Mouse (Mus musculus): Measurements from ENCODE around the gene Tmbim6. TPM values are rescaled to one million over a fixed set of nuclear protein-coding genes. Genes with fewer than 3 reads are reported as not detected.

The Tmbim6 gene
- total RNA-seq (2021): 719 and 813 TPM in 2 replicates
- long read RNA-seq, transcript Tmbim6-201 (10 exons, 2,452 nt): major isoform, 748 of 904 reads
- long read RNA-seq, transcript Tmbim6-202 (10 exons, 944 nt): minor isoform, 6 of 904 reads
- long read RNA-seq, transcript Tmbim6-205 (11 exons, 871 nt): minor isoform, 8 of 904 reads
- long read RNA-seq, transcript Tmbim6-206 (11 exons, 1,148 nt): minor isoform, 7 of 904 reads
- long read RNA-seq, partial matches to known transcripts: 122 of 904 reads
- long read RNA-seq, other reads (novel, unspliced or antisense): 10 of 904 reads

GRCm38 (mm10) chr15:99392486-99393385 is at the start of gene Tmbim6:
TSS of gene Tmbim6 (plus strand) at chr15:99392882.
- peak; percentile 97 for DNase-seq

DNA sequence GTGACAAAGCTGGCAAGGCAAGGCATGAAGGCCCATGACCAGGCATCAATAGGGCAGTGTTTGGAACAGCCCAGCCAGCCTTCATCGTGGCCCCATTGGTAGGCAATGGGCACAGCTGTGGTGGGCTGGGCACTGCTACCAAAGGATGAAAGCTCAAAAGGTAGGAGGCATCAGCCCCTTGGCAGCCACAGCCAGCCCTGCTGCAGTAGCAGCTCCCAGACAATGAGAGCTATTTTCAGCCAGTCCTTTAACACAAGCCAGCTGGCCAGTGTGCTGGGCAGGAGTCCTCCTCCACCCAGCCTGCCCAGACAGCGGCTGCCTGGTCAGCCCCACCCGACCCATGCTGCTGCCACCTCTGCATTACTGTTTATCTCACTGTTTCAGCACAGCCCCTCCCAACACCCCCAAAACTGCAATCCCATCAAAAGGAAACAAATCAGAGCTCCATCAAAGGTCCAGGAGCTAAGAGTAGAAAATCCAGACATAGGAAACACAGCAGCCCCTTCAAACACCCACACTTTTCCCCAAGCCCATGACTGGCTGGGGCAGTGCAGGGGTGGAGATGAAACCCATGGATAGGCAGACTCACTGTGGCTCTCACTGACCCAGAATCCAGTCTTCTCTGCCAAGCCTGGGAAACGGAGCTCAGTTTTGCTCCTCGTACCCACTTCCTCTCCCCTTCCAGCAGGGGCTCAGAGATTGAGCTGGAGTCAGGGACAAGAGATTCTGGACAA is 49.1 kb upstream of the Tmbim6 start:
- peak; percentile 6 for DNase-seq

GRCm38 (mm10) chr15:99344148-99344870 is 48.4 kb upstream of the Tmbim6 start:
- peak; percentile 0 for DNase-seq

GRCm38 (mm10) chr15:99344961-99345360 is 47.7 kb upstream of the Tmbim6 start:
- peak; percentile 1 for DNase-seq

GRCm38 (mm10) chr15:99351610-99352009 is 41.1 kb upstream of the Tmbim6 start:
- no peak for DNase-seq

GRCm38 (mm10) chr15:99352306-99352705 is 40.4 kb upstream of the Tmbim6 start:
- no peak for DNase-seq

DNA sequence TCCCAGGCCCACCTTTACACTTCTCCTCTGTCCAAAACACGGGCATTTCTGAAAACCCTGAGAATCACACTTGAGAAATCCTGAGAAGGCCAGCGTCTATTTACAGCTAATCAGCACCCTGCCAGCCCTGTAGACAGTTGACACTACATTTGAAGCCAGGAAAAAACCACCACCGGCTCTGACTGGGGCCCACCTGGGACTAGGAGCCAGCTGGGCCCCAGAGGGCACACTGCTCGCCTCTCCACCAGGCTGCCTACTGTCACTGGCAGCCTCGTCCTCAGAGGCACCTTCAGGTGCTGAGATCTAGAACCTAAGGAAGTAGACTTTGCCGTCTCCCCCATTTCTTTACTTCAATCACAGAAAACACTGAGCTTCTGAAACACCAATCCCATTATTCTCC is 37.0 kb upstream of the Tmbim6 start:
- no peak for DNase-seq

- DNase-seq: no peak
Observed at GRCm38 (mm10) chr15:99356462-99356861, 36.2 kb upstream of the Tmbim6 start.

DNA sequence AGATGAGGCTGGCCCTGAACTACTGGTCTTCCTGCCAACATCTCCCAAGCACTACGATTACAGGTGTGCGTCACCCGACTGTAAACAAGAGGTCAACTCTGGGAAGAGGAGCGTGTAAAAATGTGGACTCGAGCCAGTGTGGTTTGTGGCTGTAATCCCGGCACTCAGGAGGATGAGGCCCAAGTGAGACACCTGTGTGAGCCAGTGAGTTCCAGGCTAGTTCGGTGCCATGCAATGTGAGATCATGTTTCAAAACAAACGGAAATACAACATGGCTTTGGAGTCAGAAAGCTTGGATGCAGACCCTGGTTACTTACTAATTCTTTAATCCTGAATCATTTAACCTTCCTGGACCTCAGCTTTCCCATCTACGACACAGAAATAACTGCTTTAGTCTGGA is 33.7 kb upstream of the Tmbim6 start:
- no peak for DNase-seq

DNA sequence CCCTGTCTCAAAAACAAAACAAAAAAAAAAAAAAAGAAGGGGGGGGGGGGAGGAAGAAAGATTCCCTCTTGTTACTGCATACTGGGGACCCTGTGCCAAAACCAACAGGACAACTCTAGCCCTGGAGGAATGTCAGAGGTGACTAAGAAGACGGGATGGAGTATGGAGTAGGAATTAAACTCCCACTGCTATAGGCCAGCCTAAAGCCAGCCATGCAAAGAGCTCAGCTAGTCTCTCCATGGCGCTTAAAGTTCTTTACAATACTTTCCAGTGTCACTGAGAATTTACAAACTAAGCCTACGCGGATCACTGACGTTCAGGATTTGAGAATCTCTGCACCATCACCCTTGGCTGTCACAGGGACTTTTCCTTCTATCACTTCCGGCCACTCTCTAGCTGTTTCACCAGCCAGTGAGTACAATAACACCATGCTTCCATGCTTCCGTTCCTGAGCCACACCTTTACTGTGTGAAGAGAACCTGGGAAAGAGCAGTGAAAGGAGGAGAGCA is 28.6 kb upstream of the Tmbim6 start:
- no peak for DNase-seq

- no peak for DNase-seq
Observed at GRCm38 (mm10) chr15:99364921-99365320, 27.8 kb upstream of the Tmbim6 start.

DNA sequence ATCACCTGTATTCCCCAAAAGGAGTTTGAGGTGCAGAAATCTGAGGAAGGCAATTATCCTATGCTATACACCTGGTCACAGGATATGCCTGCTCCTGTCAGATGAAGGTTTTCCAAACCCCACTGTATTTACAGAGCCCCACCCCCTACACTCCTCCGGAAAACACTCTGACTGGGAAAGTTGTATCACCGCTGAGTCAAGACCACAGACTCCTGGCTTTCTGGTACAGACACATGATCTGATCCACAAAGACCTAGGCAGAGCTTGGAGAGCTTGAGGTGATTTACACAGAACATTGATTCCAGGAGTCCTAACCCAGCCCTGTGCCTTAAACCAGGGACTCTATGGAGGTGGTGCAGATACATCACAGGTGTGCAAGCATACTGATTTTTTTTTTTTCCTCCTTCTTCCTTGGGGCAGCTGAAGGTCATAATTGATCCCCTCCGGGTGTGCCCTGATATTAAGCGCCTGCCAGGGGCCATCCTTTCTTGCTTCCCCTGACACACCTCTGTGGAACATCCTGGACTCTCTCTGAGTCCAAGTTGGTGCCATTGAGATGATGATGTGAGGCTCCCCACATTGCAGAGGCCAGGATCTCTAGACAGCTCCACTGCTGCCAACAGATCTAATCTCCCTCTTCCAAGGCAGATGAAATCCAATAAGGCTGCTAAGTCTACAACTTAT is 24.0 kb upstream of the Tmbim6 start:
- no peak for DNase-seq

DNA sequence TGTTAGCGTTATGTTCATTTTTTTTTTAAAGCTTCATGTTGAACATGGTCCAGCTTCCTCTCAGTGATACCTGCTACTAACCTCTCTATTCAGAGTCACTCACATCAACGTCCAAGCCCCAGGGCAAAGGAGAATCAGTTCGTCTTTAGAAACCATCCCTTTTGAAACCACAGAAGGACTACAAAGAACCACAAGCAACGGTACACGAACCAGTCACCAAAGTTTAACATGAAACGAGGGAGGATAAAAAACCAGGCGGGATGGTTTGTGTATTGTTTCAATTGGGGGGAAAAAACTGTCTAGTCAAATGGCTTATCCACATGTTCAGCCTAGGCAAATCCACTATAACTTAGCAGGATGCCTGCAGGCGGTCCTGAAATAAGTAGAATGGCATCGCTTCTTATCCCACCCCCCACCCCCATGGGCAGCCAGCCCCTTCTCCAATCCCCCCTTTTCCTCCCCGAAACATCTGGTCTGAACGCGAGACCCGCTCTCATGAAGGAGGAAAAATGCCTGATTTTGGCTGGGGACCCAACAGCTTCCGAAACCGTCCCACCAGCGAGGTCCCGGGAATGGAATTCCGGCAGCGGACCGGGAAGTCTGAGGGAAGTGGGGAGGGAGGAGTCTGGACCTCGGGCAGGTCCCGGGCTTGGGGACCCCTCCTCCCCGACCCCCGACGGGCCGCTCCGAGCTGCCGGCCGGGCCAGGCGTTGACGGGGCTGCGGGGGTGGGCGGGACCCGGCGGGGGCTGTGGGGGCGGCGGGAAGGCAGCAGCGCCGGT is 23.1 kb upstream of the Tmbim6 start:
- peak; percentile 22 for DNase-seq

- DNase-seq: peak; percentile 99
Observed at GRCm38 (mm10) chr15:99370259-99370691, 22.4 kb upstream of the Tmbim6 start, which contains the start of gene Fmnl3. TSS of gene Fmnl3 (minus strand) at chr15:99370482.

DNA sequence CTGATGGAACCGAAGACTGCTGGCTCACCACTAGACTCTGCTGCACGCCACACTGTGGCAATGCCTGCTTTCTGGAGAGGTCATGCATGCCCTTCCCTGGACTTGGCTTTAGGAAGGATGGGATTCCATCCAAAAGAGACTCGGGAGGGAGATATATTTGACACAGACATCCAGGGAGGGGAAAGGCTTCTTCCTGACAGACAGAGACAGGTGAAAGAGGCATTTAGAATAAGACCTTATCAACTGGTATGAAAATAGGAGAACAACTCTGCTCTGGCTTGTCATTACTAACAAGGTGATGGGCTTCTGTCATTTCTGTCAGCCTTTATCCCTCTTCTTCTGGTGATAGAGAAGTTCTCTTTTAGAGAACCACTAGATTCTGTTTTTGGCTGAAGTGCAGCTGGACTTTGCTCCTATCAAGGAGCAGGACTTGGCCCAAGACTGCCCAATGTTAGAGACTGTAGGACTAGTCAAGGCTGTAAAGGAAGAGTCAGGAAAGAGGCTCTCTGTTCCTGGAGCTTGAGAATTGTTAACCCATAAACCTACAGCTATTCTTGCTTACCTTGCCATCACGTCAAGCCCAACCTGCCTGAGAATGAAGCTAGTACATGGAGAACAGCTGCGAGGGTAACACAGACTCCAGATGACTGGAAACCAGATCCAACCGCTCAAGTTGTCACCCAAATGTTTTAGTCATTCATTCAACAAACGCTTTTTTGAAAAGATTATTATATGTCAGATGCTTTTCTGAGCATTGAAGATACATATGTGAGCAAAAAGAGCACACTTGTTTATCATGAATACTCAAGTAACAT is 20.9 kb upstream of the Tmbim6 start:
- no peak for DNase-seq

- DNase-seq: peak; percentile 64
Observed at GRCm38 (mm10) chr15:99372761-99373160, 19.9 kb upstream of the Tmbim6 start.

DNA sequence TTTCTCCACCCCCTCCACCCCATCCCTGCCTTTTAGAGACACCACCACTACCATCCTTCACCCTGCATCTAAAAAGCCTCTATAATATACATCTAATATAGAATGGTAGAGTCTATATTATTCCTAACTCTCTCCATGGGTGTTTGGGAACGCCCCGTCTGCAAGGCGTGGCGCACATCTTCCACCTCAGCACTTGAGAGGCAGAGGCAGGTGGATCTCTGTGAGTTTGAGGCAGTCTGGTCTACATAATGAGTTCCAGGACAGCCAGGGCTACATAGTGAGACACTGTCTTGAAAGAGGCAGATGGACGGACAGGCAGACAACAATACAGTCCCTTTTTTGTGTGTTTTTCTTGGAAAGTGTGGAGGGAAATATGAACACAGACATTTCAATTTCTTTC is 17.6 kb upstream of the Tmbim6 start:
- DNase-seq: no peak

DNA sequence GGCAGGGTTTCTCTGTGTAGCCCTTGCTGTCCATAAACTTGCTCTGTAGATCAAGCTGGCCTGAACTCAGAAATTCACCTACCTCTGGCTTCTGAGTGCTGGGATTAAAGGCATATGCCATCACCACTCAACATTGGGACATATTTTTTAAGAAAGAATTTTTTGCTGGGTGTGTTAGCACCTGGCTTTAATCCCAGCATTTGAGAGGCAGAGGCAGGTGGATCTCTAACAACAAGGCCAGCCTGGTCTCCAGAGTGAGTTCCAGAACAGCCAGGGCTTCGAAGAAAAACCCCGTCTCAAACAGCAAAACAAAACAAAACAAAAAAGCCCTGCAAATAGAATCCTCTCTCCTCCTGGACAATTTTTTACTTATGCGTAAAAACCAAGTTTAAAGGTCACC is 17.1 kb upstream of the Tmbim6 start:
- DNase-seq: no peak

GRCm38 (mm10) chr15:99376240-99376639 is 16.4 kb upstream of the Tmbim6 start:
- no peak for DNase-seq
